Mouse (Mus musculus) frontal cortex, postnatal 14 days (tissue): ENCODE data around the gene Tm4sf1.

Experiments
- DNase-seq, 2 experiments: peaks; one replicate each; pipeline ENCODE4 v3.0.0; 2022; ENCODE audit warnings: low spot score in 2 of 2

Gene Tm4sf1

GRCm38 (mm10) chr3:57301921-57302539 is at the start of gene Tm4sf1:
Gene Tm4sf1, minus strand, starts transcription at chr3:57301988.
- no peak for DNase-seq

- DNase-seq = no peak
Observed at GRCm38 (mm10) chr3:57344811-57345210, 43.0 kb upstream of the Tm4sf1 start.

GRCm38 (mm10) chr3:57343837-57344607 is 42.2 kb upstream of the Tm4sf1 start:
- peak in 1 of 2 experiments; percentile 14 for DNase-seq

- no peak for DNase-seq
Observed at GRCm38 (mm10) chr3:57342976-57343375, 41.2 kb upstream of the Tm4sf1 start.

- no peak for DNase-seq
Observed at GRCm38 (mm10) chr3:57341321-57341720, 39.5 kb upstream of the Tm4sf1 start.

- no peak for DNase-seq
Observed at GRCm38 (mm10) chr3:57335080-57335815, 33.5 kb upstream of the Tm4sf1 start.

- no peak for DNase-seq
Observed at GRCm38 (mm10) chr3:57327941-57328340, 26.2 kb upstream of the Tm4sf1 start.

GRCm38 (mm10) chr3:57307076-57307475 is 5.3 kb upstream of the Tm4sf1 start:
- no peak for DNase-seq

- DNase-seq = no peak
Observed at GRCm38 (mm10) chr3:57305564-57305963, 3.8 kb upstream of the Tm4sf1 start.

- DNase-seq = no peak
Observed at GRCm38 (mm10) chr3:57304484-57304883, 2.7 kb upstream of the Tm4sf1 start.

GRCm38 (mm10) chr3:57304050-57304449 is 2.3 kb upstream of the Tm4sf1 start:
- DNase-seq = no peak

GRCm38 (mm10) chr3:57303486-57303885 is 1.7 kb upstream of the Tm4sf1 start:
- DNase-seq = no peak

- DNase-seq = no peak
Observed at GRCm38 (mm10) chr3:57302886-57303285, 1.1 kb upstream of the Tm4sf1 start.

GRCm38 (mm10) chr3:57301366-57301765 is 422 bp downstream of the Tm4sf1 start:
- no peak for DNase-seq

GRCm38 (mm10) chr3:57297991-57298390 is 3.8 kb downstream of the Tm4sf1 start:
- no peak for DNase-seq

GRCm38 (mm10) chr3:57296574-57296973 is 5.2 kb downstream of the Tm4sf1 start:
- DNase-seq = no peak

GRCm38 (mm10) chr3:57295631-57296030 is 6.2 kb downstream of the Tm4sf1 start:
- no peak for DNase-seq

- DNase-seq = peak in 1 of 2 experiments; percentile 3
Observed at GRCm38 (mm10) chr3:57294742-57295525, 6.9 kb downstream of the Tm4sf1 start.

- DNase-seq = no peak
Observed at GRCm38 (mm10) chr3:57293925-57294324, 7.9 kb downstream of the Tm4sf1 start.

- DNase-seq = no peak
Observed at GRCm38 (mm10) chr3:57292826-57293225, 9.0 kb downstream of the Tm4sf1 start.

GRCm38 (mm10) chr3:57288944-57289491 is 12.8 kb downstream of the Tm4sf1 start:
- no peak for DNase-seq
